Mouse (Mus musculus) stomach, postnatal 0 days (tissue): ENCODE measurements around the gene Sulf2.

Source experiments
- CTCF ChIP-seq: IDR thresholded peaks from 2 replicates; pipeline ENCODE4 v1.5.1; 2016; ENCODE audit warnings: antibody characterized with exemption, low read depth, mild to moderate bottlenecking, moderate library complexity
- EP300 ChIP-seq: optimal IDR thresholded peaks from 2 replicates; pipeline ENCODE3; 2016; ENCODE audit warnings: antibody characterized with exemption

- TF ChIP-seq CTCF (peak; percentile 88), EP300 (no peak)
These were observed 109.6 kb downstream of the Sulf2 start for GRCm38 (mm10) chr2:166045549-166046501.
